Mouse (Mus musculus) ZHBTc4 (cell line): ENCODE data around the gene Tedc1.

Experiments used
- DNase-seq: peaks from one replicate; pipeline ENCODE4 v3.0.0-alpha.2; 2011; ENCODE audit warnings: low read depth, low spot score

The Tedc1 gene

GRCm38 (mm10) chr12:113138901-113139864 is 17.0 kb upstream of the Tedc1 start:
- DNase-seq: no peak

DNA sequence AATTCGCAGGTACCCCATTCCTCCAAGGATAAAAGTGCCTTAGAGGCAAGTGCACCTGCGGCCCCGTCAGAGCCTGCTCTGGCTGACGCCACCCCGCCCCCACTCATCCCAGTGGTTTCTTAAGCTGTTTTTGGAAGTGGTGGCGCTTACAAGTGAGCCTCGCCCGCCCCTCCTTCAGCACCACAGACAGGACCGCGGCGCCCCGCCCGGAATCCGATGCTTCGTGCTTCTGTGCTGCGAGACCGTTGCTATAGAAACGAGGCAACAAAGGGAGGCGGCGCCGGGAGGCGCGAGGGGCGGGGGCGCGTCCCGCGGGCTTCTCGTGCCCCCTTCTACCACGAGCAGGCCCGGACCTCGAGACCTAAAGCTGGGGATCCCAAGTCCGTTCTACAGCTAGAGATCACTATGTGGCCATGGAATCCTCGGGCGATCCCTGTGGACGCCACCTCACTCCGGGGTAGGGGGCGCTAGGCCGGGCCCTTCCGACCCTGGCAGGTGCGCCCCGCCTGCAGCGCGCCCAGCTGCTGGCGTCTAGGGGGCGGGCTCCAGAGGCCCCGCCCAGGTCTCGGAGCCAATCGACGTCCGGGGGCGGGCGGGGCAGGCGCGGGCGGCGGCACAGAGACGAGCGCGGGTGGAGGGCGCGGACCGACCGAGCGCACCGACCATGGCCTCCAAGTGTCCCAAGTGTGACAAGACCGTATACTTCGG is 16.2 kb upstream of the Tedc1 start, which contains the start of gene Crip2:
Gene Crip2 (plus strand): TSS at position 329 of the 708 bp plus-strand sequence.
- peak; percentile 98 for DNase-seq

DNA sequence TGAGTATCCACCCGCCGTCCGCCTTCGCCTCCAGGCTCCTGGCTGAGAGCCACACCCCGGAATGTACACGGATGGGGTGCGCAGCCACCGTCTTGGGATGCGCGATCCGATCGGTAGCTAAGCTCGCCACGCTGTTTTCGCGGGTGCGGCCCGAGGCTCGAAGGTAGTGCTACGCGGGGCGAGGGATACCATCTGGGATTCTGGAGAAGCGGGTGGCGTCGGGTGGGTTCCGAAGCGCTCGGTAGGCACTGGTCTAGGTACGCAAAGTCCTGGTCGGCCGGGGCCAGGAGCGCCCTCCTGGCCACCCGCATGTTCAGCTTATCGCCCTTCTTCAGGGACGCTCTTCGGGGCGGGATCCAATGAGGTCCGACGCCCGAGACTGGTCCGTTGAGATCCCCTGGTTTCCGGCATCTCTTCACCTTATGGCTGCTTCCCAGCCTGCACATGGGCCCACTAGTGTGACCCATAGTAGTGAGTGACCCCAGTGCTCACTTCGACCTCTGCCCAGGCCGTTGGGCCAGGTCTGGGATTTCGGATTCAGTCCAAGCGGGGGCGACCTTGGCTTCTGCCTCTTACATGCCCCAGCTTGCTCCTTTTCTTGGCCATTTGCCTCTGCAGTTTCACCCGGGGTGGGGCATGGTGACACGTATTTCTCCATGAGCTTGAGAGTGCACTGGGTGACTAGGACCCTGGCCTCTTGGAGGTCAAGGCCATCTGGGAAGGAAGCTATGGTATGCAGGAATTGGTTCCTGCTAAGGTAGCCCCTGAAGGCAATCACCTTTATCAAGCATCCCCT is 15.4 kb upstream of the Tedc1 start:
- no peak for DNase-seq

DNA sequence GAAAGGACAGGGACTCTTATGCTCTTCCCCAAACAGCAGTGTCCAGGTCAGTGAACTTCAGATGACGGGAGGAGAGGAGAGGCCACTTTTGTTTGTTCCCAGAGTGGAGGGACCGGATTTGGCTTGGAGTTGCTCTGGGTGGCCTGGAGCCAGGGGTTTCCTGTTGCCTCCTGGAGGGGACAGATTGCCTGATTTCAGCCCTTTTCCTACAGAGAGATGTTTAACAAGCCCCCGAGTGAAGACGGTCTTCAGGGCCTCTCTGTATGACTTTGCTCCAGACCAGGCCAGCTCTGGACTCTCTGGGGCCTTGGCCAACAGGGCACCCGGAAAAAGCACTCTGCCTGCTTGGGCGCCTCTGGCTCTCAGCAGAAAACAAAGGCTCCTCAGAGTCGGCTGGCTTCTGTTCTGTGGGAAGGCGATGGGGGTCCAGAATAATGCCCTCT is 14.7 kb upstream of the Tedc1 start:
- no peak for DNase-seq

- DNase-seq: peak; percentile 56
These were observed 13.9 kb upstream of the Tedc1 start for GRCm38 (mm10) chr12:113142021-113142975.

- DNase-seq: peak; percentile 19
These were observed 13.1 kb upstream of the Tedc1 start for GRCm38 (mm10) chr12:113143164-113143563.

DNA sequence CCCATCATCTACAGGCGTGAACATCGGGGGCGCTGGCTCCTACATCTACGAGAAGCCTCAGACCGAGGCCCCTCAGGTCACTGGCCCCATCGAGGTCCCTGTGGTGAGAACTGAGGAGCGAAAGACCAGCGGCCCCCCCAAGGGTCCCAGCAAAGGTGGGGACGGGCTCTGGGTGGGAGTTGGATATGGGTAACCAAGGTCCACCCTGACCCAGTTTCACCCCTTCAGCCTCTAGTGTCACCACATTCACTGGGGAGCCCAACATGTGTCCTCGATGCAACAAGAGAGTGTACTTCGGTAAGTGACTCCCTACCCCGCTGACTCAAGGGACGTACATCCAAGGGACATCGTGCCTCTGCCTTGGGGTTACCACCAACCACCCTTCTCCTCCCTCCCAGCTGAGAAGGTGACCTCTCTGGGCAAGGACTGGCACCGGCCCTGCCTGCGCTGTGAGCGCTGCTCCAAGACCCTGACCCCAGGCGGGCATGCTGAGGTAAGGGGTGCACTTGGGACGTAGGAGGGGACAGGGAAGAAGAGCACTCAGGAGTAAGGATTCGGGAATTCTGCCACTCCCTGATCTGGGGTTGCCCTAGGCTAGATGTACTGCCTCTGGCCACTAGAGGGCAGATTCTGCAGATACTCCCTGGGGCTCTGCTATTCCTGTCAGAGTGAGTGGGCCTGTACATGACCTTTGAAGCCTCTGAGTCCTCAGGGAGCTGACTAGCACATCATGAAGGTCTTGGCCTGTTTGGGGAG is 12.0 kb upstream of the Tedc1 start:
- peak; percentile 86 for DNase-seq

DNA sequence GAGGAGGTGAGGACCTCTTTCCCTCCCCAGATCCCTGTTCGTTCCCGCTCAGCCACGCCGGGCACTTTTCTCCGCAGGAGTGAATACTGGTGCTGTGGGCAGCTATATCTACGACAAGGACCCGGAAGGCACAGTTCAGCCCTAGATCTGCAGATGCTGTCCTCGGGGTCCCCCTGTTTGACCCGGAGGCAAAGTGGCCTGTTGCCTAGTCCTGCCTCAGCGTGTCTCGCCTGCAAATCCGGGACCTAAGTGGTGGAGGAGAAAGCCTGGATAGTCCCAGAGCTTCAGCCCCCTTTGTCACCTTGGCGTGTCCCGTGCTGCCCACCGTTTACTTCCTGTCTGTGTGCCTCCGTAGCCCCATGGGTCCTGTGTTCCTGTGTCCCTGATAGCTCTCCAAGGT is 11.3 kb upstream of the Tedc1 start:
- DNase-seq: no peak

- DNase-seq: no peak
These were observed 10.6 kb upstream of the Tedc1 start for GRCm38 (mm10) chr12:113145591-113145990.

GRCm38 (mm10) chr12:113146112-113147057 is 9.8 kb upstream of the Tedc1 start, which contains the start of gene Crip1:
Gene Crip1, plus strand, starts transcription at chr12:113146316.
- DNase-seq: peak; percentile 89

GRCm38 (mm10) chr12:113147481-113147880 is 8.7 kb upstream of the Tedc1 start:
- DNase-seq: no peak

- DNase-seq: peak; percentile 83
These were observed 7.7 kb upstream of the Tedc1 start for GRCm38 (mm10) chr12:113148381-113149035.

GRCm38 (mm10) chr12:113149341-113149740 is 6.9 kb upstream of the Tedc1 start:
- DNase-seq: no peak

- no peak for DNase-seq
These were observed 6.3 kb upstream of the Tedc1 start for GRCm38 (mm10) chr12:113149896-113150295.

DNA sequence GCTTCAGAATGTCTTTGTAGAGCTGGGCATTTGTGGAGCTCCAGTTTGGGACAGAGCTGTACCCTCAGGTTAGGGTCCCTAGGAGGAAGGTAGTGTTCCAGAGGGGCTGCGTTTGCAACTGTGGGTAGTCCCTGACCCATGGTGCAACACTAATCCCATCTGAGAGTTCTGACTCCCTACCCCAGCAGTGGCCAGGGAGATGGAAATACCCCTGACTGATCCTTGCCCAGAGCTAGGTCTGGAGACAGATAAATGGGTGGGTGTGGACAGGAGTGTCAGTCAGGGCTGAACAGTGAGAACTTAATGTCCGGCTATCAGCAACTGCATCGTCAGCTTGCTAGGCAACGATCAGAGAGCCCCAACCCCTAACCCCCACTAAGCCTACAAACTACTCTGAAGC is 5.6 kb upstream of the Tedc1 start:
- DNase-seq: no peak

- no peak for DNase-seq
These were observed 5.2 kb upstream of the Tedc1 start for GRCm38 (mm10) chr12:113151046-113151445.

DNA sequence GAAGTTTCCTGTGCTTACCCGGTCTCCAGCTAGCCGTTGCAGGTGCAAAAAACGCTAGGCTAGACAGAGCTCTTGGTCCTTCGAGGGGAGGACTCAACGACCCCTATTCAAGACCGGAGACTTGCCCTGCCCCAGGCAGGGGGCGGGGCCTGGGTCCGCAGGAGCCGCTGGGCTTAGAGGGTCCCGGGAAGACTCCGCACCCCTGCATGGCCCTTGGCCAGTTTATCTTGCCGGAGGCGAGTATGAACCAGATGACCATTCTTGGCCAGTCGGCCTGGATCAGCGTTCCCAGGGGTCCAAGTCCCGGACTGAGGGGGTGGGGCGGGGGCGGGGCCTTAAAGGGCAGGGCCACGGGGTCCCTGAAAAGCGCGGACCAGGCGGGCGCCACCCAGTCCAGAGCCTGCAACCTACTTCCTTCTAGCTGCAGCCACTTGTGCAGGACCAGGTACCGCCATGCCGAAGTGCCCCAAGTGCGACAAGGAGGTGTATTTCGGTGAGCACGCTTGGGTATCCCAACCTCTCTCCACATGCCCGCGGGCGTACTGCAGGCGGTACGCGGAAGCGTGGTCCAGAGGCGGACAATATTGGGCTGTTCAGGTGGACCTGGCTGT is 4.5 kb upstream of the Tedc1 start:
- DNase-seq: no peak

GRCm38 (mm10) chr12:113152272-113152661 is 4.0 kb upstream of the Tedc1 start:
- DNase-seq: peak; percentile 66
